Comparison of ENCODE assay signal across 25 mouse cellular contexts in genomic region chr3:125655009-125655635, GRCm38 (mm10).
DNase-seq lines count a peak whose midpoint lies in the region; ATAC-seq lines count a peak whose summit lies in the region.
"Had no signal": no experiment of that assay in that cellular context is flagged by ENCODE, and none has a peak within 500 bp of the region (broad histone marks: within the 10 kb centered on the region; RNA-seq: fewer than 3 reads in every experiment).

No protein-coding gene starts in this region.

- H3K27ac ChIP-seq in hindbrain, embryonic 11.5 days (ENCODE audit: low read depth, low read length), result no peak overlapping the region
- H3K27ac ChIP-seq in hindbrain, embryonic 14.5 days, result no peak overlapping the region
- no peak overlapping the region for H3K27ac ChIP-seq in midbrain, embryonic 12.5 days (replicated peaks)
- H3K27ac ChIP-seq in midbrain, embryonic 15.5 days, result no peak overlapping the region
- H3K27ac ChIP-seq: embryonic facial prominence, embryonic 10.5 days; embryonic facial prominence, embryonic 13.5 days; forebrain, embryonic 12.5 days; forebrain, embryonic 15.5 days; heart, adult 2 months; intestine, embryonic 15.5 days had no signal

- no peaks in the 10 kb centered on the region for H3K4me1 ChIP-seq in hindbrain, embryonic 11.5 days (replicated peaks; ENCODE audit: control insufficient read depth, insufficient read depth, low read length)
- H3K4me1 ChIP-seq in hindbrain, embryonic 14.5 days (replicated peaks; ENCODE audit: control insufficient read depth, insufficient read depth, low read length), result no peaks in the 10 kb centered on the region
- H3K4me1 ChIP-seq in midbrain, embryonic 12.5 days, result peaks cover 1% of the 10 kb centered on the region; the same call in 1 of the 2 replicates
- no peaks in the 10 kb centered on the region for H3K4me1 ChIP-seq in midbrain, embryonic 15.5 days
- H3K4me1 ChIP-seq: embryonic facial prominence, embryonic 10.5 days; embryonic facial prominence, embryonic 13.5 days; forebrain, embryonic 15.5 days; intestine, embryonic 15.5 days had no signal

- H3K36me3 ChIP-seq in hindbrain, embryonic 11.5 days (ENCODE audit: control insufficient read depth, insufficient read depth, low read length), result no peaks in the 10 kb centered on the region
- H3K36me3 ChIP-seq in hindbrain, embryonic 14.5 days (replicated peaks; ENCODE audit: control insufficient read depth, insufficient read depth), result no peaks in the 10 kb centered on the region
- H3K36me3 ChIP-seq in midbrain, embryonic 12.5 days, result no peaks in the 10 kb centered on the region
- H3K36me3 ChIP-seq in midbrain, embryonic 15.5 days (replicated peaks), result no peaks in the 10 kb centered on the region
- H3K36me3 ChIP-seq: embryonic facial prominence, embryonic 10.5 days; embryonic facial prominence, embryonic 13.5 days; forebrain, embryonic 12.5 days; forebrain, embryonic 15.5 days; intestine, embryonic 15.5 days had no signal

- no peak overlapping the region for H3K4me2 ChIP-seq in hindbrain, embryonic 11.5 days (replicated peaks; ENCODE audit: low read depth, low read length)
- no peak overlapping the region for H3K4me2 ChIP-seq in hindbrain, embryonic 14.5 days (replicated peaks)
- H3K4me2 ChIP-seq in midbrain, embryonic 12.5 days (replicated peaks), result no peak overlapping the region
- H3K4me2 ChIP-seq in midbrain, embryonic 15.5 days, result no peak overlapping the region
- H3K4me2 ChIP-seq: embryonic facial prominence, embryonic 13.5 days; forebrain, embryonic 12.5 days; forebrain, embryonic 15.5 days; heart, embryonic 11.5 days; intestine, embryonic 15.5 days had no signal

- H3K4me3 ChIP-seq in hindbrain, embryonic 11.5 days (ENCODE audit: low read depth, low read length), result no peak overlapping the region
- no peak overlapping the region for H3K4me3 ChIP-seq in hindbrain, embryonic 14.5 days (replicated peaks; ENCODE audit: low read length)
- no peak overlapping the region for H3K4me3 ChIP-seq in midbrain, embryonic 12.5 days
- no peak overlapping the region for H3K4me3 ChIP-seq in midbrain, embryonic 15.5 days
- H3K4me3 ChIP-seq: embryonic facial prominence, embryonic 10.5 days; embryonic facial prominence, embryonic 13.5 days; erythroblast, embryonic 14.5 days; forebrain, embryonic 12.5 days; forebrain, embryonic 15.5 days; heart, adult 2 months; intestine, embryonic 15.5 days had no signal

- no peaks in the 10 kb centered on the region for H3K27me3 ChIP-seq in hindbrain, embryonic 11.5 days (ENCODE audit: control insufficient read depth, insufficient read depth, low read length)
- H3K27me3 ChIP-seq in hindbrain, embryonic 14.5 days (ENCODE audit: control insufficient read depth, insufficient read depth, low read length), result no peaks in the 10 kb centered on the region
- no peaks in the 10 kb centered on the region for H3K27me3 ChIP-seq in midbrain, embryonic 12.5 days
- no peaks in the 10 kb centered on the region for H3K27me3 ChIP-seq in midbrain, embryonic 15.5 days (replicated peaks)
- H3K27me3 ChIP-seq: embryonic facial prominence, embryonic 13.5 days; forebrain, embryonic 12.5 days; forebrain, embryonic 15.5 days; intestine, embryonic 15.5 days had no signal

- no peak overlapping the region for H3K9ac ChIP-seq in hindbrain, embryonic 11.5 days (ENCODE audit: low read depth, low read length)
- H3K9ac ChIP-seq in hindbrain, embryonic 14.5 days, result no peak overlapping the region
- H3K9ac ChIP-seq in midbrain, embryonic 12.5 days (replicated peaks), result no peak overlapping the region
- H3K9ac ChIP-seq in midbrain, embryonic 15.5 days, result no peak overlapping the region
- H3K9ac ChIP-seq: embryonic facial prominence, embryonic 13.5 days; forebrain, embryonic 12.5 days; forebrain, embryonic 15.5 days; intestine, embryonic 15.5 days had no signal

- peak; percentile 15 for DNase-seq in embryo, embryonic 10.5 days (ENCODE audit: low spot score)
- no peak for DNase-seq in embryo, embryonic 10 days (ENCODE audit: low spot score)
- DNase-seq in hindbrain, embryonic 11.5 days (ENCODE audit: low spot score), result peak; percentile 46
- no peak for DNase-seq in hindbrain, embryonic 14.5 days (ENCODE audit: low spot score)
- DNase-seq in heart, adult 9 months (ENCODE audit: low spot score in 2 of 2), result no peak
- DNase-seq in urinary bladder, postnatal 10 days (ENCODE audit: low spot score), result no peak
- DNase-seq: adrenal gland, adult 2 months; adrenal gland, postnatal 14 days; cerebellum, adult 11 months; cerebellum, adult 2 months; cerebellum, adult 9-11 months; cerebellum, postnatal 25 days; gastrocnemius, postnatal 10 days; gastrocnemius, postnatal 36 days; heart, adult 2 months had no signal

- ATAC-seq in hindbrain, embryonic 11.5 days (ENCODE audit: low FRiP score), result peak; percentile 51; the same call in 1 of the 2 replicates
- no peak for ATAC-seq in hindbrain, embryonic 14.5 days (ENCODE audit: low FRiP score)
- ATAC-seq in midbrain, embryonic 12.5 days (ENCODE audit: low FRiP score, low read depth), result peak; percentile 56; the same call in 1 of the 2 replicates
- ATAC-seq in midbrain, embryonic 15.5 days (replicated peaks), result no peak
- ATAC-seq: forebrain, embryonic 15.5 days; hindbrain, embryonic 16.5 days; intestine, embryonic 15.5 days had no signal

- 30% methylated on average over 3 of the region's 3 CpGs for WGBS in hindbrain, embryonic 11.5 days
- WGBS in hindbrain, embryonic 14.5 days, result 35% methylated on average over 3 of the region's 3 CpGs
- 29% methylated on average over 3 of the region's 3 CpGs for WGBS in midbrain, embryonic 12.5 days
- WGBS in midbrain, embryonic 15.5 days, result 40% methylated on average over 3 of the region's 3 CpGs

- H3K9me3 ChIP-seq in hindbrain, embryonic 11.5 days (ENCODE audit: control insufficient read depth, low read length), result no peaks in the 10 kb centered on the region
- no peaks in the 10 kb centered on the region for H3K9me3 ChIP-seq in hindbrain, embryonic 14.5 days (ENCODE audit: control insufficient read depth, low read length)
- no peaks in the 10 kb centered on the region for H3K9me3 ChIP-seq in midbrain, embryonic 12.5 days
- no peaks in the 10 kb centered on the region for H3K9me3 ChIP-seq in midbrain, embryonic 15.5 days
- H3K9me3 ChIP-seq: embryonic facial prominence, embryonic 10.5 days; embryonic facial prominence, embryonic 13.5 days; forebrain, embryonic 12.5 days; forebrain, embryonic 15.5 days; intestine, embryonic 15.5 days had no signal

Comparison
In these comparisons a context has a peak if more than half of its experiments do, and no peak if none do; other contexts are left out.
1. DNase-seq: peak in embryo, embryonic 10.5 days (single experiment) and hindbrain, embryonic 11.5 days (single experiment); none in embryo, embryonic 10 days (single experiment), hindbrain, embryonic 14.5 days (single experiment), heart, adult 9 months (0 of 2) and urinary bladder, postnatal 10 days (single experiment).
2. ATAC-seq: peak in hindbrain, embryonic 11.5 days (single experiment) and midbrain, embryonic 12.5 days (single experiment); none in hindbrain, embryonic 14.5 days (single experiment) and midbrain, embryonic 15.5 days (single experiment).